In the genomic region with DNA sequence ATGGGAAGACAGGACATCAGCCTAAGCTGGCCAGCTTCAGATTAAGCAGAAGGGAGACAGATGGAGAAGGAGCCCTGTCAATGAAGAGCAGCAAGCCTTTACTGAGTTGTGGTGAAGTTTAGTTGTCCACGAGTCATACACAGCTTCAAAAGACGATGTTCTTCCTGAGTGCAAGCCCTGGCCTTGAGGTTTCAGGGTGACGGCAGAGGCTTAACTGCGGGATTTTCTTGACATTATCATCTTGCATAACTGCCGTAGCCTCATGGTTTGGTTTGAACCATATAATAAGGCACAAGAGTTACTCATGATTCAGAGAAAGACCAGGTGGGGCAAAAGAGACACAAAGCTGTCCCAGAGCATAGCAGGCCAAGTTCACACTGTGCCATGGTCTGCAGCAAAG, we compare ENCODE assay signal across 35 mouse cellular contexts. TPM values are rescaled to one million over a fixed set of nuclear protein-coding genes. Genes with fewer than 3 reads are reported as not detected.
"Had no signal": no experiment of that assay in that cellular context is flagged by ENCODE, and none has a peak within 500 bp of the region (broad histone marks: within the 10 kb centered on the region; RNA-seq: fewer than 3 reads in every experiment).

No protein-coding gene starts in this region.

- H3K36me3 ChIP-seq: heart, embryonic 13.5 days; heart, embryonic 15.5 days; hindbrain, embryonic 10.5 days; hindbrain, embryonic 12.5 days; intestine, embryonic 15.5 days; limb, embryonic 10.5 days; limb, embryonic 12.5 days; liver, embryonic 13.5 days; liver, embryonic 15.5 days had no signal

- H3K27ac ChIP-seq: gastrocnemius, adult 2 months; heart, adult 2 months; heart, embryonic 13.5 days; heart, embryonic 15.5 days; hindbrain, embryonic 10.5 days; hindbrain, embryonic 12.5 days; hindbrain, embryonic 14.5 days; intestine, embryonic 15.5 days; layer of hippocampus, adult 2 months; left cerebral cortex, adult 2 months; limb, embryonic 10.5 days; limb, embryonic 12.5 days; liver, embryonic 13.5 days; liver, embryonic 15.5 days had no signal

- H3K27me3 ChIP-seq: heart, embryonic 13.5 days; heart, embryonic 15.5 days; hindbrain, embryonic 12.5 days; intestine, embryonic 15.5 days; limb, embryonic 12.5 days; liver, embryonic 13.5 days; liver, embryonic 15.5 days had no signal

- H3K4me2 ChIP-seq: heart, embryonic 11.5 days; heart, embryonic 13.5 days; heart, embryonic 15.5 days; hindbrain, embryonic 12.5 days; hindbrain, embryonic 14.5 days; intestine, embryonic 15.5 days; limb, embryonic 12.5 days; liver, embryonic 11.5 days; liver, embryonic 13.5 days; liver, embryonic 15.5 days had no signal

- ATAC-seq: hindbrain, embryonic 16.5 days; inflammation-experienced regulatory T-cells, adult 6 months; intestine, embryonic 15.5 days; intestine, postnatal 0 days had no signal

- H3K9ac ChIP-seq: heart, embryonic 13.5 days; heart, embryonic 15.5 days; hindbrain, embryonic 12.5 days; hindbrain, embryonic 14.5 days; intestine, embryonic 15.5 days; liver, embryonic 13.5 days; liver, embryonic 15.5 days had no signal

- DNase-seq: gastrocnemius, adult 2 months; gastrocnemius, postnatal 10 days; gastrocnemius, postnatal 25 days; heart, adult 2 months; heart, postnatal 14 days; heart, postnatal 4 days; kidney, adult 18-20 months; kidney, adult 8-10 months; kidney, postnatal 10 days; kidney, postnatal 25 days; kidney, postnatal 4 days; liver; liver, embryonic 13.5 days had no signal

- H3K9me3 ChIP-seq: heart, embryonic 13.5 days; heart, embryonic 15.5 days; hindbrain, embryonic 10.5 days; hindbrain, embryonic 12.5 days; intestine, embryonic 15.5 days; limb, embryonic 10.5 days; limb, embryonic 12.5 days; liver, embryonic 13.5 days; liver, embryonic 15.5 days had no signal

- H3K4me1 ChIP-seq: heart, embryonic 15.5 days; hindbrain, embryonic 12.5 days; intestine, embryonic 15.5 days; limb, embryonic 10.5 days had no signal

- H3K4me3 ChIP-seq: gastrocnemius, adult 2 months; heart, adult 2 months; heart, embryonic 13.5 days; heart, embryonic 15.5 days; hindbrain, embryonic 10.5 days; hindbrain, embryonic 12.5 days; intestine, embryonic 15.5 days; layer of hippocampus, adult 2 months; left cerebral cortex, adult 2 months; limb, embryonic 10.5 days; limb, embryonic 12.5 days; liver, embryonic 13.5 days; liver, embryonic 15.5 days had no signal

RNA-seq across cellular contexts. Expression of gene Gpr31b, which starts 54.2 kb away (rescaled TPM):
- total RNA-seq: gastrocnemius, adult 2 months; gastrocnemius, postnatal 10 days; gastrocnemius, postnatal 25 days; gastrocnemius, postnatal 4 days; layer of hippocampus, adult 2 months; layer of hippocampus, postnatal 25 days; left cerebral cortex, adult 2 months; left cerebral cortex, postnatal 36 days had no signal
- polyA plus RNA-seq: heart, embryonic 13.5 days; heart, embryonic 15.5 days; heart, postnatal 0 days; hindbrain, embryonic 10.5 days; hindbrain, embryonic 12.5 days; inflammation-experienced regulatory T-cells, adult 6 months; intestine, embryonic 15.5 days; kidney, embryonic 14.5 days; kidney, embryonic 16.5 days; limb, embryonic 10.5 days; limb, embryonic 12.5 days; liver, embryonic 11.5 days; liver, embryonic 13.5 days; liver, embryonic 15.5 days had no signal

RNA-seq across cellular contexts. Expression of gene Acat3, which starts 57.5 kb away (rescaled TPM):
- total RNA-seq: gastrocnemius, adult 2 months; gastrocnemius, postnatal 25 days; heart, adult 2 months; heart, postnatal 4 days had no signal
- polyA plus RNA-seq: heart, postnatal 0 days had no signal
